Mouse (Mus musculus): ENCODE results near the gene Mrps23.

DNA sequence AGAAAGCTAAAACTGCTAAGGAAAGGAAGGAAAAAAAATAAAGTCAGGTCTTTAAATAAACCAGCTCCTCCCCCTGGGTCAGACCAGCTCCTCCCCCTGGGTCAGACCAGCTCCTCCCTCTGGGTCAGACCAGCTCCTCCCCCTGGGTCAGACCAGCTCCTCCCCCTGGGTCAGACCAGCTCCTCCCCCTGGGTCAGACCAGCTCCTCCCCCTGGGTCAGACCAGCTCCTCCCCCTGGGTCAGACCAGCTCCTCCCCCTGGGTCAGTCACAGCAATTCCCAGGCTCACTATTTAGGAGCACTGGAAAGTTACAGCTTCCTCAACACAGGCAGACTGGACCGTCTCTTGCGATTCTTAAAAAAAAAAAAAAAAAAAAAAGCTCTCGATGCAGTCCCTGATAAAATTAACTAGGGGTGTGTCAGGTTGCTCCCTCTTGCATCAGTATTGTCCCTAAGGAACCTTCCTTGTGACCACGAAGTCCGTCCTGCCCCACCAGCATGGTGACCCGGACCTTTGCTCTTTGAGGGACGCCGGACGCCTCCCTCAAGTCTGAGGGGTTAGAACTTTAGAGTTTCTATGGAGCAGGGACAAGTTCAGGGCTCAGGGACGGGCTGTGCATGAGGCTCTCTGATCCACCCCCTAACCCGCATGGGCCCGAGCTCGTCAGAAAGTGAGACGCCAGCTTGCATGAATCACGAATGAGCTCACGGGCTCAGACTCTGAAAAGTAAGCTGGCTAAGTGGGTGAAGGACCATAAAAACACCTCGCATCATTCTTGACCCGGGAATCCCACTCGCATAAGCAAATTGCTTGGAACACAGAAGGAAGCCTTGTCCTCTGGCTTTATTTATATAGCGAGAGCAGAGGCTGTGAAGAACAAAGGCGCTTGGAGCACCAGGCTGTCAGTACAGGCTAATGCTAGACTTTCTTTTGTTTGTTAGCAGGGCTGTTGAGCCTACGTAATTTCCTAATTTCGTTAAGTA lies 31.3 kb downstream of the Mrps23 start:
- TF ChIP-seq CTCF (IDR thresholded peaks at IDR 0.05; ENCODE audit: low read depth, low read length) (no peak), GATA1 (IDR thresholded peaks at IDR 0.05; ENCODE audit: borderline replicate concordance, low read length) (no peak), TAL1 (conservative IDR thresholded peaks at IDR 0.05; ENCODE audit: low read depth, low read length) (no peak)
